Mouse (Mus musculus): ENCODE data around the gene Noxo1. TPM values are rescaled to one million over a fixed set of nuclear protein-coding genes. Genes with fewer than 3 reads are reported as not detected.

Noxo1 gene
- polyA plus RNA-seq, 1 experiment from 2014 or later, result 10.3 TPM

- 1% methylated on average over 25 of the region's 25 CpGs for WGBS
- peak; percentile 70 for ATAC-seq
These were observed 8.9 kb upstream of the Noxo1 start for GRCm38 (mm10) chr17:24687146-24687595.

GRCm38 (mm10) chr17:24687599-24687998 is 8.4 kb upstream of the Noxo1 start:
- H3K4me3 ChIP-seq (replicated peaks), result peak overlapping the region; percentile 39
- peaks cover 46% of the 10 kb centered on the region for H3K27me3 ChIP-seq (replicated peaks)
- peak overlapping the region; percentile 79 for H3K4me2 ChIP-seq (replicated peaks)
- no peak for ATAC-seq
- H3K27ac ChIP-seq, result no peak overlapping the region
- no peaks in the 10 kb centered on the region for H3K9me3 ChIP-seq
- peaks cover 21% of the 10 kb centered on the region for H3K4me1 ChIP-seq (replicated peaks)
- peak overlapping the region; percentile 26; the same call in 1 of the 2 replicates for H3K9ac ChIP-seq
- H3K36me3 ChIP-seq, result no peaks in the 10 kb centered on the region
- 19% methylated on average over 23 of the region's 23 CpGs for WGBS

More at GRCm38 (mm10) chr17:24687146-24687595, 8.9 kb upstream of the Noxo1 start:
- H3K9me3 ChIP-seq, result no peaks in the 10 kb centered on the region
- peak overlapping the region; percentile 39 for H3K4me3 ChIP-seq (replicated peaks)
- H3K4me1 ChIP-seq (replicated peaks), result peaks cover 21% of the 10 kb centered on the region
- peaks cover 46% of the 10 kb centered on the region for H3K27me3 ChIP-seq (replicated peaks)
- H3K36me3 ChIP-seq, result no peaks in the 10 kb centered on the region; the same call in 1 of the 2 replicates
- H3K27ac ChIP-seq, result no peak overlapping the region
- peak overlapping the region; percentile 26; the same call in 1 of the 2 replicates for H3K9ac ChIP-seq
- H3K4me2 ChIP-seq (replicated peaks), result peak overlapping the region; percentile 79

DNA sequence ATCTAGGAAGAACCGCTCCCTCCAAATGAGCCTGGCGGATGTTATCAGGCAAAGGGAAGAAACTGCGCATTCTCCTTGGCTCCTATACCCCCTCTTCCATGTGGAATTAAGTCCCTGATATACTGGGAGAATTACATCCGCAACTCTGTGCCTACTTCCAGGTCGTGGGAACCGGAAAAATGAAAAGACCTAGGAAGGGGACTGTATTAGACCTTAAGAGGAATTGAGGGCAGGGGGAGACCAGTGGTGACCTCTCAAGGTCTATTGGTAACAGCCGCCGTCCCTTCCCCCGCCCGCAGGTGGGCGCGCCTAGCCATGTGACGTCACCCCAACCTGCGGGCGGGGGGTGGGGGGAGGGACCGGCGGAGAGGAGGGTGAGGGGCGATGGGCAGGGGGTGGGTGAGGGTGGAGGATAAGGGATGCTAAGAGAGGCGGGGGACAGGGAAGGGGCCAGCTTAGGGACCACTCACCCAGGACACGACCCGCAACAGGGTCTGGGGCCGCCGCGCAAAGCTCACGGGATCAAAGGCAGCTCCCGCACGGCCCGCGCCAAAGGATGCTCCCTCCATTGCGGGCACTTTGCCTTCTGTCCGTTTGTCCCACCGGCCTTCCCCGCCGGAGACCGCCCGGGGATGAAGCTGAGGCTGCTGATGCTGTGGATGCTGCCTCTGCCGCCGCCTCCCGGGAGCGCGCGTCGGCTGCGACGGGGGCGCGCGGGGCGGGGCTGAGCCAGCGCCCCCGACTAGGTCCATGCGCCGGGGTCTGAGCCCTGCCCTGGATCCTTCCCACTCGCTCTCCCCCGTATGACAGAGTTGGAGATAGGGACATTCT is 6.6 kb upstream of the Noxo1 start, which contains the start of gene Syngr3:
Syngr3 (minus strand) TSS at position 705 of the 831 bp plus-strand sequence.
- Histone ChIP-seq H3K4me1 (replicated peaks) (peaks cover 21% of the 10 kb centered on the region), H3K9ac (peak within 1 kb of the TSS; percentile 51), H3K4me2 (replicated peaks) (peak within 1 kb of the TSS; percentile 92), H3K27me3 (replicated peaks) (peaks cover 46% of the 10 kb centered on the region), H3K4me3 (replicated peaks) (peak within 1 kb of the TSS; percentile 47), H3K9me3 (no peaks in the 10 kb centered on the region), H3K27ac (no peak within 1 kb of the TSS), H3K36me3 (no peaks in the 10 kb centered on the region)
- ATAC-seq, result 0 out of 2 replicates have a peak, but pooled peaks have one; percentile 3
- whole genome bisulfite sequencing, result under 1% methylated on average over 50 of the region's 55 CpGs

- Histone ChIP-seq H3K36me3 (no peaks in the 10 kb centered on the region), H3K9ac (no peak overlapping the region), H3K4me2 (replicated peaks) (no peak overlapping the region), H3K4me3 (replicated peaks) (no peak overlapping the region), H3K27ac (no peak overlapping the region), H3K9me3 (no peaks in the 10 kb centered on the region), H3K27me3 (replicated peaks) (peaks cover 38% of the 10 kb centered on the region), H3K4me1 (replicated peaks) (peaks cover 23% of the 10 kb centered on the region)
- WGBS, result 84% methylated on average over 5 of the region's 5 CpGs
- no peak for ATAC-seq
These were observed 3.6 kb upstream of the Noxo1 start for GRCm38 (mm10) chr17:24692385-24692784.

GRCm38 (mm10) chr17:24695326-24696010 is 566 bp upstream of the Noxo1 start:
- 6% methylated on average over 51 of the region's 51 CpGs for WGBS

DNA sequence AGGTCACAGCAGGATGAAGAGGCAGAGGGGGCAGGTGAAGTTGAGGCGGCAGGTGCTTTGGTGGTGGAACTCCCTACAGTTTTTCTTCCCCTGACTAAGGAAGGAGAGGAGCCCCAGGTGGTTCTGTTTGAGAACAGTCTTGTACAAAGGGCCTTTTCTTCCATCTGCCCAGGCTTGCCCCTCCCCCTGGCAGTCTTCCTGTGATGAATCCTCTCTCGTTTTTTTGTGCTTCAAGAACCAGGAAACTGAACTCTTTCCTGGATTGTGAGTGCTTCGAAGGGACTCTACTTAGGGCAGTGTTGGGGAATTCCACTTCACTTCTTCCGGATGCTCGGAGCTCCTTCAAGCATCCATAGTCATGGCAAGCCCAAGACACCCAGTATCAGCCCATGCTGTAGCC is 2.0 kb downstream of the Noxo1 start:
- Histone ChIP-seq H3K4me3 (replicated peaks) (no peak overlapping the region), H3K4me2 (replicated peaks) (peak overlapping the region; percentile 35), H3K27ac (peak overlapping the region; percentile 45), H3K4me1 (replicated peaks) (peaks cover 26% of the 10 kb centered on the region), H3K36me3 (peaks cover 26% of the 10 kb centered on the region), H3K9me3 (no peaks in the 10 kb centered on the region), H3K27me3 (replicated peaks) (no peaks in the 10 kb centered on the region), H3K9ac (0 out of 2 replicates have a peak overlapping the region, but pooled peaks have one; percentile 6)
- ATAC-seq, result peak; percentile 16
- 22% methylated on average over 5 of the region's 5 CpGs for WGBS

More at GRCm38 (mm10) chr17:24695326-24696010, 566 bp upstream of the Noxo1 start:
- Histone ChIP-seq H3K4me2 (replicated peaks) (peak overlapping the region; percentile 91), H3K27ac (peak overlapping the region; percentile 91), H3K4me1 (replicated peaks) (peaks cover 26% of the 10 kb centered on the region), H3K27me3 (replicated peaks) (peaks cover 7% of the 10 kb centered on the region), H3K9me3 (no peaks in the 10 kb centered on the region), H3K9ac (peak overlapping the region; percentile 84), H3K36me3 (0 out of 2 replicates have a peak, but pooled peaks cover 7% of the 10 kb centered on the region), H3K4me3 (replicated peaks) (peak overlapping the region; percentile 80)
- ATAC-seq, result no peak; the same call in 1 of the 2 replicates

DNA sequence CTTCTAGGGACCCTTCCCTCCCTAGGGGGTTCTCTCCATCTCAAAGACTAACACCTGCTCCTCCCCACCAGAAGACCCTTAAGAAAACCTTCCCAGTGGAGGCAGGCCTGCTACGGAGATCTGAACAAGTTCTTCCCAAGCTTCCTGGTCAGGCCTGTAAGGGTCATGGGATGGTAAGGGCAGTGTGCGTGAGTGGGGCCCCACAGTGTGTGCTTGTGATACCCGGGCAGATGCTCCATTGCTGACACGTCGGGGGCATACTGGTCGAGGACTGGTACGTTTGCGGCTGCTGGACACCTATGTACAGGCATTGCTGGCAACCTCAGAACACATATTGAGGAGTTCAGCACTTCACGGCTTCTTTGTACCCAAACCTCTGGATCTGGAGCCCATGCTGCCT is 2.7 kb downstream of the Noxo1 start:
- peak overlapping the region; percentile 45 for H3K27ac ChIP-seq
- H3K4me1 ChIP-seq (replicated peaks), result peaks cover 26% of the 10 kb centered on the region
- peaks cover 26% of the 10 kb centered on the region for H3K36me3 ChIP-seq
- H3K4me2 ChIP-seq (replicated peaks), result peak overlapping the region; percentile 35
- H3K27me3 ChIP-seq (replicated peaks), result no peaks in the 10 kb centered on the region
- no peak overlapping the region for H3K4me3 ChIP-seq (replicated peaks)
- no peak for ATAC-seq
- H3K9ac ChIP-seq, result 0 out of 2 replicates have a peak overlapping the region, but pooled peaks have one; percentile 6
- WGBS, result 73% methylated on average over 9 of the region's 9 CpGs
- no peaks in the 10 kb centered on the region for H3K9me3 ChIP-seq

- WGBS, result 59% methylated on average over 2 of the region's 2 CpGs
- H3K36me3 ChIP-seq, result peaks cover 34% of the 10 kb centered on the region
- H3K27ac ChIP-seq, result peak overlapping the region; percentile 22; the same call in 1 of the 2 replicates
- H3K9ac ChIP-seq, result no peak overlapping the region
- H3K9me3 ChIP-seq, result no peaks in the 10 kb centered on the region
- ATAC-seq, result peak; percentile 24; the same call in 1 of the 2 replicates
- no peak overlapping the region for H3K4me3 ChIP-seq (replicated peaks)
- peak overlapping the region; percentile 35 for H3K4me2 ChIP-seq (replicated peaks)
- no peaks in the 10 kb centered on the region for H3K27me3 ChIP-seq (replicated peaks)
- H3K4me1 ChIP-seq (replicated peaks), result peaks cover 26% of the 10 kb centered on the region
These were observed 3.4 kb downstream of the Noxo1 start for GRCm38 (mm10) chr17:24699473-24699872.

DNA sequence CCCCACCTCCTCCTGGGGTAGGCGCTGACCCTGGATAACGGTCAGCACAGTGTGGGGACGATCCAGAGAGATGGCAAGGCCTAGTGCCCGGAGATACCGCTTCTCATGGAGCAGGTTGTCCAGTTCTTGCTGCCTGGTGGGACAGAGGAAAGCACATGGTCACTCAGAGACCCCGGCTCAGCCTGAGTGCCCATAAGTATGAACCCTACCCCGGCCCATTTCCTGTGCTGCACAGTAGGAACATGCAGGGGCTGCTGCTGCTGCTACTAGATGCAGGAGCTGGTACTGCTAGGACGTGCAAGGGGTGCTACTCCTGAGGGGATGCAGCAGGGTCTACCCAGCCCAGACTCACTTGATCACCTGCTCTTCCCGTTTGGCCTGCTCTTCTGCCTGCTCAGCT is 5.2 kb downstream of the Noxo1 start:
- 86% methylated on average over 9 of the region's 9 CpGs for WGBS
- Histone ChIP-seq H3K4me3 (replicated peaks) (no peak overlapping the region), H3K4me2 (replicated peaks) (no peak overlapping the region), H3K36me3 (peaks cover 35% of the 10 kb centered on the region), H3K9ac (no peak overlapping the region), H3K9me3 (no peaks in the 10 kb centered on the region), H3K4me1 (replicated peaks) (peaks cover 22% of the 10 kb centered on the region), H3K27me3 (replicated peaks) (no peaks in the 10 kb centered on the region), H3K27ac (no peak overlapping the region)
- no peak for ATAC-seq

DNA sequence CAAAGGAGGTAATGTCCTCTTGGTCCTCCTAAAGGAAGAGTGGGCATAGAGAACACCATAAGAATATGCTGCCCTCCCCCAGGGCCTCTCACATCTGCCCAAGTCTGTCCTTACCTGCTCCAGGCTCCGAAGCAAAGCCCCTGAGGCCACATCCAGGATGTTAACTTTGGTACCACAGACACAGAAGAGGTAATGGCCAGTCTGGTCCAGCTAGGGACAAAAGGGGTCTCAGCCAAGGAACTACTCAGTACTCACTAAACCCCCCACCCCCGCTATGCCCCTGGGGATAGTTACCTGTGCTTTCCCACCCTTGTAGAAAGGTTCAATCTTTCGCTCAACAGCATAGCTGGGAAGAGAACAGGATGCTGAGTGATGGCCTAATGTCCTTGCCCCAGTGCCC is 9.8 kb downstream of the Noxo1 start:
- H3K4me1 ChIP-seq (replicated peaks), result peaks cover 6% of the 10 kb centered on the region; the same call in 1 of the 2 replicates
- no peaks in the 10 kb centered on the region for H3K27me3 ChIP-seq (replicated peaks)
- no peak overlapping the region for H3K4me3 ChIP-seq (replicated peaks)
- no peak overlapping the region for H3K4me2 ChIP-seq (replicated peaks)
- H3K9ac ChIP-seq, result no peak overlapping the region
- no peak for ATAC-seq
- peaks cover 24% of the 10 kb centered on the region for H3K36me3 ChIP-seq
- H3K9me3 ChIP-seq, result no peaks in the 10 kb centered on the region
- WGBS, result 90% methylated on average over 3 of the region's 3 CpGs
- H3K27ac ChIP-seq, result no peak overlapping the region

DNA sequence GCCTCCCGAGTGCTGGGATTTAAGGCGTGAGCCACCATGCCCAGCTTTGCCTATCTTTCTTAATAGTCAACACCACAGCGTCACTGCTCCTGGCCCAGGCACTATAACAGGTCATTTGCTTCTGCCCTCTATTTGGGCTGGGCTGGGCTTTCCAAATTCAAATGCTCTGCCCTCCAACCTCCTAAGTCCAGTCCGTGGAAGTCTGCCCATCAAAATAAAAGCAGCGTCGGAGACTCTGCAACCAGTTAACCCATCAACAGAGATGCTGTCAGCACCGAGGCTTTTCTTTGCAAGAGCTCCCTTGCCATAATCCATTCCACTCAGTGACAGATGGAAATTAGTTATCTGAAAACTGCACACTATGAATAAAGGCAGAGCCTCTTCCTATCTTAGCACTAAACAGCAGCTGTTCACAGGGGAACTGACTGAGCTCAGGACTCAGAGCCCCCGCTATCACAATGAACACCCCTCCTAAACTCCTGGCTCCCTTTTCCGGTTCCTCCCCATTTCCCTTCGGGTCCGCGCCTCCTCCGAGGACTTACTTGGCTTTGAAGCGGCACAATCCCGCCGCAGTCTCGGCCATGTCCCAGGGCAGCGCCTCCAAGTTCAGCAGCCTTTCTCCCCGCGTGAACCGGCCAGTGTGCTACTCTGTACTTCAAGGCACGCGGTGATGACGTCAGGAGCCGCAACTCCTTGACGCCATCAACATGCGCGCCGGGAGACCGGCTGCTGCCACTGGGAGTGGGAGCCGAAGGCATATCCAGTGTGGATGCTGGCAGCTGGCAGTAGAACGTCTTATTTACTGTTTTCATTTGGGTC is 11.2 kb downstream of the Noxo1 start, which contains the start of gene Tbl3:
Tbl3 (minus strand) TSS at position 679 of the 819 bp plus-strand sequence.
- H3K27ac ChIP-seq, result peak within 1 kb of the TSS; percentile 83
- peak within 1 kb of the TSS; percentile 81 for H3K4me2 ChIP-seq (replicated peaks)
- H3K36me3 ChIP-seq, result peaks cover 11% of the 10 kb centered on the region
- H3K9ac ChIP-seq, result peak within 1 kb of the TSS; percentile 77
- ATAC-seq, result peak; percentile 91
- 3% methylated on average over 32 of the region's 32 CpGs for WGBS
- H3K9me3 ChIP-seq, result no peaks in the 10 kb centered on the region
- no peaks in the 10 kb centered on the region for H3K27me3 ChIP-seq (replicated peaks)
- H3K4me1 ChIP-seq (replicated peaks), result peaks cover 6% of the 10 kb centered on the region; the same call in 1 of the 2 replicates
- peak within 1 kb of the TSS; percentile 80 for H3K4me3 ChIP-seq (replicated peaks)

Measured in intestine, embryonic 15.5 days (tissue).